21 mouse cellular contexts compared by ENCODE assay signal in the genomic region with DNA sequence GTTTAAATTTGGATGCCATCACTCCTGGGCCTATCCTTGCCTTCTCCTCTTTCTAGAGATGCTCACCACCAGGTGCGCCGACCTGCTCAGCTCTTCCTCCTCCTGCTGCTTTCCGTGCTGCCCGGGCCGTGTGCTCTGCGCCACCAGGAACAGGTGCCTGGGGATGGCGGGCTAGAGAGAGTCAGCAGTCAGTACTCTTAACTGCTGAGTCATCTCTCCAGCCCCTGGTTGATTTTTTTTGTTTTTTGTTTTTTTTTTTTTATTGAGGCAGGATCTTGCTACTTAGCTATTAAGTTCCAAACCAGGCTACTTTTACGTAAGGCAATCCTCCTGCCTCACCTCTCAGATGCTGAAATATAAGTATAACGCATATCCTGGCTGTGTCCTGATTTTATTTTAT. TPM values are rescaled to one million over a fixed set of nuclear protein-coding genes. Genes with fewer than 3 reads are reported as not detected.
A peak's percentile ranks its signal among the peaks of the same experiment; 100 is the strongest.
DNase-seq lines count a peak whose midpoint lies in the region; TF ChIP-seq lines count a peak whose summit lies in the region.
"Had no signal": no experiment of that assay in that cellular context is flagged by ENCODE, and none has a peak within 500 bp of the region (broad histone marks: within the 10 kb centered on the region; RNA-seq: fewer than 3 reads in every experiment).

No protein-coding gene starts in this region.

- no peak overlapping the region for H3K9ac ChIP-seq in ES-E14 (ENCODE audit: insufficient read depth, low read depth, low read length, poor library complexity, severe bottlenecking)
- H3K9ac ChIP-seq: embryonic facial prominence, embryonic 12.5 days; forebrain, embryonic 12.5 days had no signal

- no peaks in the 10 kb centered on the region for H3K27me3 ChIP-seq in C2C12 (ENCODE audit: control insufficient read depth, insufficient read depth, insufficient read length)
- H3K27me3 ChIP-seq: embryonic facial prominence, embryonic 12.5 days; forebrain, embryonic 12.5 days; Patski had no signal

- H3K4me3 ChIP-seq in C2C12 (ENCODE audit: insufficient read depth, poor library complexity, severe bottlenecking) (no peak overlapping the region), ES-E14 (ENCODE audit: insufficient read depth in 1 of 2, low read depth in 1 of 2, low read length in 2 of 2, poor library complexity in 1 of 2, severe bottlenecking in 1 of 2) (no peak overlapping the region)
- H3K4me3 ChIP-seq: embryonic facial prominence, embryonic 10.5 days; embryonic facial prominence, embryonic 12.5 days; erythroblast, embryonic 14.5 days; forebrain, embryonic 10.5 days; forebrain, embryonic 12.5 days had no signal

- H3K9me3 ChIP-seq in ES-E14 (ENCODE audit: control insufficient read depth, insufficient read depth, low read depth, low read length) = no peaks in the 10 kb centered on the region
- H3K9me3 ChIP-seq: embryonic facial prominence, embryonic 10.5 days; embryonic facial prominence, embryonic 12.5 days; forebrain, embryonic 10.5 days; forebrain, embryonic 12.5 days had no signal

- in situ Hi-C loops in ES-E14 (cut with MboI; ENCODE audit: low sequenced_read_pairs in 2 of 2, unreplicated experiment in 2 of 2) = no loop called here

- H3K36me3 ChIP-seq in C2C12 (ENCODE audit: control insufficient read depth, insufficient read depth) (no peaks in the 10 kb centered on the region), ES-E14 (ENCODE audit: control insufficient read depth, insufficient read depth, low read length, poor library complexity, severe bottlenecking) (no peaks in the 10 kb centered on the region)
- H3K36me3 ChIP-seq: embryonic facial prominence, embryonic 10.5 days; embryonic facial prominence, embryonic 12.5 days; forebrain, embryonic 10.5 days; forebrain, embryonic 12.5 days had no signal

- H3ac ChIP-seq in C2C12 (ENCODE audit: control insufficient read depth, insufficient read length, low read depth) = no peak overlapping the region

- no peak overlapping the region for H3K27ac ChIP-seq in ES-E14 (ENCODE audit: insufficient read depth, low read depth, low read length, poor library complexity, severe bottlenecking)
- H3K27ac ChIP-seq: embryonic facial prominence, embryonic 10.5 days; embryonic facial prominence, embryonic 12.5 days; forebrain, embryonic 10.5 days; forebrain, embryonic 12.5 days had no signal

- H3K79me3 ChIP-seq in C2C12 (ENCODE audit: low read depth) = no peaks in the 10 kb centered on the region

- TF ChIP-seq CTCF in C2C12 (IDR thresholded peaks at IDR 0.05; ENCODE audit: control insufficient read depth, insufficient read depth, insufficient read length) = no peak

- DNase-seq in ES-E14 (ENCODE audit: low read depth, low spot score) (no peak), R1 (ENCODE audit: low read depth, low spot score) (peak; percentile 46)
- no peak for DNase-seq in layer of hippocampus, adult 18-20 months (ENCODE audit: low spot score in 2 of 2)
- DNase-seq in cerebellum, adult 18-20 months = no peak
- no peak for DNase-seq in adrenal gland, postnatal 25 days
- no peak for DNase-seq in heart, adult 11 months
- DNase-seq: adrenal gland, adult 8-10 months; adrenal gland, postnatal 14 days; B cell, adult 2 months; cerebellum, adult 11 months; cerebellum, adult 2 months; cerebellum, adult 9-10 months; cerebellum, postnatal 10 days; cerebellum, postnatal 25 days had no signal

- H3K4me1 ChIP-seq in ES-E14 (ENCODE audit: control insufficient read depth in 2 of 2, insufficient read depth in 2 of 2, low read length in 2 of 2, poor library complexity in 1 of 2) = peaks cover 0 to 6% of the 10 kb centered on the region in 2 experiments; a peak in 1 of 4 replicates
- H3K4me1 ChIP-seq: embryonic facial prominence, embryonic 10.5 days; embryonic facial prominence, embryonic 12.5 days; forebrain, embryonic 10.5 days; forebrain, embryonic 12.5 days had no signal

- H3K79me2 ChIP-seq in C2C12 (ENCODE audit: control insufficient read depth, insufficient read depth) = no peaks in the 10 kb centered on the region

TF ChIP-seq in C2C12, 6 proteins besides CTCF, POLR2A, EP300 and RAD21:
- TF ChIP-seq MYOD1 (IDR thresholded peaks at IDR 0.05; ENCODE audit: control insufficient read depth, insufficient read length, low read depth) (peak; percentile 7), FOSL1 (IDR thresholded peaks at IDR 0.05; ENCODE audit: insufficient read depth, low read length, poor library complexity, severe bottlenecking) (no peak)

TF ChIP-seq in ES-E14, 5 proteins besides CTCF, POLR2A, EP300 and RAD21:
- TF ChIP-seq ZNF384 (IDR thresholded peaks at IDR 0.05; ENCODE audit: low read depth, low read length) (peak; percentile 86), ZC3H11A (IDR thresholded peaks at IDR 0.05; ENCODE audit: borderline replicate concordance, low read depth, low read length) (no peak), HCFC1 (IDR thresholded peaks at IDR 0.05; ENCODE audit: borderline replicate concordance, insufficient read depth, low read length) (no peak), MAFK (IDR thresholded peaks at IDR 0.05; ENCODE audit: insufficient read depth, low read depth, low read length) (peak; percentile 89), CHD2 (IDR thresholded peaks at IDR 0.05; ENCODE audit: low read depth, low read length) (no peak)

RNA-seq across cellular contexts. Expression of a gene that starts 59.8 kb away (rescaled TPM):
- polyA plus RNA-seq in C2C12 (2012; fragmentation: generic; extraction: Trizol) = 59.4 TPM
- total RNA-seq in ES-E14 (2012; rRNA removed) = 90.1 and 100 TPM in 2 replicates
- 10 to 100 TPM; 89.7 to 90.3 TPM for total RNA-seq in layer of hippocampus, adult 18-20 months (2021)
- total RNA-seq in adrenal gland, postnatal 25 days (2021) = 103 and 106 TPM in 2 replicates
